Mouse (Mus musculus) erythroblast, embryonic 14.5 days (primary cell): ENCODE results near the gene Ccdc177.

ENCODE experiments used
- GATA1 ChIP-seq: IDR thresholded peaks from 2 replicates; pipeline ENCODE4 v1.6.1; 2012; ENCODE audit warnings: low read length, inconsistent platforms, mixed read lengths
- TAL1 ChIP-seq: IDR thresholded peaks from 3 replicates; pipeline ENCODE4 v1.6.1; 2012; ENCODE audit warnings: low read length, inconsistent platforms, mixed read lengths

- TF ChIP-seq GATA1 (no peak), TAL1 (no peak)
These were observed 41.3 kb downstream of the Ccdc177 start for GRCm38 (mm10) chr12:80719141-80719540.
